Mouse (Mus musculus) embryonic facial prominence, embryonic 15.5 days (tissue): ENCODE results near the gene Stoml3. TPM values are rescaled to one million over a fixed set of nuclear protein-coding genes. Genes with fewer than 3 reads are reported as not detected.

ENCODE experiments used
- ATAC-seq: fragments of 200-750 bp; cut with Nextera tagmentation; 2 replicates; pipeline ENCODE4 v1.8.0; 2017; ENCODE audit warnings: low read depth, moderate TSS enrichment; ENCODE audit not compliant: insufficient number of reproducible peaks, low FRiP score, low TSS enrichment
- H3K27ac ChIP-seq: fragments of 300-500 bp; sonication (generic); replicated peaks from 2 replicates; pipeline ENCODE4 v1.5.1; 2015; ENCODE audit warnings: mild to moderate bottlenecking, inconsistent platforms
- H3K27me3 ChIP-seq: fragments of 300-500 bp; sonication (generic); 2 replicates; pipeline ENCODE4 v1.6.1; 2015; ENCODE audit warnings: inconsistent platforms
- H3K36me3 ChIP-seq: fragments of 300-500 bp; sonication (generic); 2 replicates; pipeline ENCODE4 v1.6.1; 2015; ENCODE audit warnings: mild to moderate bottlenecking, inconsistent platforms
- H3K4me1 ChIP-seq: fragments of 300-500 bp; sonication (generic); 2 replicates; pipeline ENCODE4 v1.6.1; 2015; ENCODE audit warnings: inconsistent platforms
- H3K4me2 ChIP-seq: fragments of 300-500 bp; sonication (generic); replicated peaks from 2 replicates; pipeline ENCODE4 v1.6.1; 2015; ENCODE audit warnings: mild to moderate bottlenecking, inconsistent platforms
- H3K4me3 ChIP-seq: fragments of 300-500 bp; sonication (generic); replicated peaks from 2 replicates; pipeline ENCODE4 v1.5.1; 2015; ENCODE audit warnings: mild to moderate bottlenecking, inconsistent platforms
- H3K9ac ChIP-seq: fragments of 300-500 bp; sonication (generic); 2 replicates; pipeline ENCODE4 v1.6.1; 2015; ENCODE audit warnings: inconsistent platforms
- H3K9me3 ChIP-seq: fragments of 300-500 bp; sonication (generic); replicated peaks from 2 replicates; pipeline ENCODE4 v1.6.1; 2016; ENCODE audit warnings: inconsistent platforms
- WGBS: fragments of 180-500 bp; shearing (Covaris S2); methylation state at CpG from one replicate; pipeline ENCODE4 v1.1.7; 2015; 5-methylcytosine and 5-hydroxymethylcytosine counted together
- polyA plus RNA-seq: library from polyadenylated mRNA; unstranded; fragments of >200 nt; fragmentation: Nextera tagmentation; extraction: Ambion mirVana; gene quantifications from 2 replicates; pipeline ENCODE4 v1.2.1, GENCODE M21; 2015

Gene Stoml3
- polyA plus RNA-seq, 1 experiment from 2014 or later = 5.7 TPM

DNA sequence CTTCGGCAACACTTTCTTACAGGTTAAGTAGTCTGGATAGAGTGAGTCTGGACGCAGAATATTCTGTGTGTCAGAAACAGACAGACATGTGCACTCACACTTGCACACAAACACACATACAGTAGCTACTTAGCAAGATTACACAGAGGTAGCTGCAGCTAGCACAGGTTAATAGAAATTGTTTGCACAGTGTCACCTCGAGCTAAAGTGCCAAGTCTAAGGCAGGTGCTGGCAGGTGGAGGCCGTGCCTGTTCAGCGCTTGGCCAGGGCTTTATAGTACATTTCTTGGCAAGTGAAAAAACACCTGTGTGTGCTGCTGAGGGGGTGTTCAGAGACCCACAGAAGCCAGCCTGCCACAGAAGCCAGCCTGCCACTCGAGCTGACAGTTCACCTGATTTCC, 41.9 kb downstream of the Stoml3 start:
- Histone ChIP-seq H3K27ac (no peak overlapping the region), H3K4me3 (no peak overlapping the region), H3K4me2 (no peak overlapping the region), H3K36me3 (no peaks in the 10 kb centered on the region), H3K27me3 (no peaks in the 10 kb centered on the region), H3K9ac (no peak overlapping the region), H3K9me3 (no peaks in the 10 kb centered on the region), H3K4me1 (no peaks in the 10 kb centered on the region)
- ATAC-seq = no peak
- 72% methylated on average over 6 of the region's 6 CpGs for whole genome bisulfite sequencing

DNA sequence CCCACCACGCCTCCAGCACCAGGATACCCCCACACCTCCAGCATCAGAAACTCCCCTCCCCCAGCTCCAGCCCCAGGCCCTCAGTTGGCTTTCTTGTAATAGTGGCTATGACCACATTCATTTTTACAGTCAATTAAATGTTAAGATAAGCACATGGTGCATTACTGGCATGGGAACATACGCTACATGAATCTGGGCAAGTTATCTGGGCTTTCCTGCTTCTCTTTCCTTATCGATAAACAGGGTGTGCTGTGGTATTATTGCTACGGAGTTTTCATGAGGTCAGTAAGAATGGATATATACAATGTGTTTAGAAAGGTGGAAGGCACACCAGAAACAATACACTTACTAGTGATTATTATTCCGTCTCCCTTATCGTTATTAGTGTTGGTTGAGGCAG, 43.6 kb downstream of the Stoml3 start:
- no peaks in the 10 kb centered on the region for H3K27me3 ChIP-seq
- H3K4me2 ChIP-seq = no peak overlapping the region
- H3K9ac ChIP-seq = no peak overlapping the region
- H3K4me3 ChIP-seq = no peak overlapping the region
- ATAC-seq = no peak
- H3K4me1 ChIP-seq = no peaks in the 10 kb centered on the region
- no peaks in the 10 kb centered on the region for H3K36me3 ChIP-seq
- 83% methylated on average over 6 of the region's 6 CpGs for WGBS
- H3K27ac ChIP-seq = no peak overlapping the region
- H3K9me3 ChIP-seq = no peaks in the 10 kb centered on the region

DNA sequence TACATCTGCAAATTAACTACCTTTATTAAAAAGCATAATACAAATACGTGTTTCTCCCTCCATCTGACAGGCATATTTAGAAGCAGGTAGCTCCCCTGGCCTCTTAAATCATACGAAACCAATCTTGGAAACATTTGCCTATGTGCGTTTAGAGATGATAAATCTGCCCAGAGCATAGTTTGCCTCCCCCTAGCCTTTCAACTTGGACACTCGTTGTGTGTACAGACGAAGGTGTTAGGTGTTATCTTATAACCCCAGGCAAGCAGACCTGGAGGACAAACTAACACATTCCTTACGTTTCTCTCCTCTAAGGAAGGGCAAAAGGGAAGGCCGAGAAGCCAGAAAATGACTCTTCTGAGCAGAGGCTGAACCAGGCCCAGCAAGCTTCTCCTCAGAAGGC, 64.2 kb downstream of the Stoml3 start:
- no peaks in the 10 kb centered on the region for H3K27me3 ChIP-seq
- 68% methylated on average over 7 of the region's 7 CpGs for WGBS
- no peak overlapping the region for H3K4me3 ChIP-seq
- 0 out of 2 replicates have a peak, but pooled peaks cover 3% of the 10 kb centered on the region for H3K36me3 ChIP-seq
- ATAC-seq = no peak
- no peak overlapping the region for H3K4me2 ChIP-seq
- no peaks in the 10 kb centered on the region for H3K9me3 ChIP-seq
- H3K9ac ChIP-seq = no peak overlapping the region
- H3K4me1 ChIP-seq = no peaks in the 10 kb centered on the region
- H3K27ac ChIP-seq = no peak overlapping the region

DNA sequence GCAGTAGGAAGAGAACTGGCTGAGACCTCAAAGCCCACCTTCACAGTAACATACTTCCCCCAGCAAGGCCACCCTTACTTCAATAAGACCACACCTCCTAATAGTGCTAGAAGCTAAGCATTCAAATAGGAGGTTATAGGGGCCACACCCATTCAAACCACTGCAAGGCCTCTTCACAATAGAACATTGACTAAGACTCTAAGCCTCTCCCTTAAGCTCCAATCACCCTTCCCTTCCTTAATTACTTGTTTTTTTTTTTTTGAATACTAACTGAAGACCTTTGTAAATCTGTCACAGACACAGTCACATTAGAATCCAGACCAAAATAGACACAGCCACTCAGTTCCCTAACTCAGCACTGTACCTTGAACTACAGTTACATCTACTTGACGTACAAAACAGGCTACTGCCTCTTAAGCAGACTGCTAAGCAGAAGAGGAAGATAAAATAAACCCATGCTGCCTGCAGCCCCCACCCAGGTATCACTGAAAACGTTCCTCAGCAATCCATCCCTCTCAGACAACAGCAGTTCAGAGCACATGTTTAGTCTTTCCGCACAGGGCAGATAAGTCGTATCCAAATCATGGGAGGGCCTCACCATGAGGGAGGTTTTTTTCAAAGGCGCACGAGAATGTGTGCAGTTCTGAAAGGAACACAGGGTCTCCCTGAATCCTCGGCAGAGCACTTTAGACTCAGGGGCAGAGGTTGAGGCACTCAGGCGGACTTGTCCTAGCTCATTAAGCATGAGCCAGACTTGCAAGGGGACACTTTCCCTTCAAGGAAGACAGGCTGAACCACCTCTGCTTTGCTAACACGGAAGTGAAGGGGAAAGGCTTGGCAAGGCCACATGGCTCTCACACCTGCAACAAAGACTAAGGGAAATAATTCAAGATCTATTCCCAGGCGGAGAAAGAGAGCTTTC, 66.8 kb downstream of the Stoml3 start:
- Histone ChIP-seq H3K27ac (no peak overlapping the region), H3K36me3 (no peaks in the 10 kb centered on the region), H3K4me2 (no peak overlapping the region), H3K4me3 (no peak overlapping the region), H3K27me3 (no peaks in the 10 kb centered on the region), H3K9ac (no peak overlapping the region), H3K4me1 (0 out of 2 replicates have a peak, but pooled peaks cover 3% of the 10 kb centered on the region), H3K9me3 (no peaks in the 10 kb centered on the region)
- WGBS = 67% methylated on average over 10 of the region's 10 CpGs
- no peak for ATAC-seq

DNA sequence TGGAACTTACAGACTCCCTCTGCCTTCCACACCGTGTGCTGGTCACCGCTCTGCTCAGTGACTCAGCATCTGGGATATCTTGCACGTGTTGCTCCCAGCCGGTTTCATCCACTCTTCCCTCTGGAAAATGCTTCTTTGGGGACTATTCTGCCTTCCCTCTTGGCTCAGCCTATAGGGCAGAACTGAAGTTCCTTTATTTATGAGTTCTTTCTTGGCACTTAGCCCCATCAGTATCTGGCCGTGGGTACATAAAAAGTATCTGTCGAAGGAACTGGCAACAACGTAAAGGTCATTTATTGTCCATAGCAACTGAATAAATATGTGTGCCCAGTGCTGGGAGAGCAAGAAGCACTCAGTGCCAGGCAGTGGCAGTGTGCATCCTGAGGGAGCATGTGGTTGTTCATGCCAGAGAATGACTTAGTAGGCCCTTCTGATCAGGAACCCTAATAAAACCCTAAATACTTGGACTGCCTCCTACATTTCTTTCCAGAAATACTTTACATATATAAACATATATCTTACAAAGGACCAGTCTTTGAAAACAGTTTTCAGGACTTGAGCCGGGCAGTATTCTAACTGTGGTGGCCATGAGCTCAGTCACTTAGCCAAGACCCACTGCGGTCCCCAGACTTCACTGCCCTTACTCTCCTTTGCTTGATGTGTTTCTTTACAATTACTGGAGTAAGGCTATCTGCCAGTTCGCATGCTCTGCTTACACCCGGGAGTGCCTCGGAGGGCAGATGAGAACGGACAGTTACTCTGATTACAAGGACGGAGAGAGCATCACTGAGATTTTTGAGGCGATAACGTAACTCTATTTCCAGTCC, 69.1 kb downstream of the Stoml3 start:
- no peak overlapping the region for H3K4me3 ChIP-seq
- no peak overlapping the region for H3K9ac ChIP-seq
- no peak for ATAC-seq
- WGBS = 76% methylated on average over 16 of the region's 16 CpGs
- H3K27ac ChIP-seq = no peak overlapping the region
- no peaks in the 10 kb centered on the region for H3K27me3 ChIP-seq
- no peaks in the 10 kb centered on the region for H3K9me3 ChIP-seq
- no peaks in the 10 kb centered on the region for H3K36me3 ChIP-seq
- H3K4me1 ChIP-seq = 0 out of 2 replicates have a peak, but pooled peaks cover 3% of the 10 kb centered on the region
- H3K4me2 ChIP-seq = no peak overlapping the region

Other genes starting within 250 kb of the Stoml3 start
- 9.2 and 11.1 TPM in 2 replicates for gene Nhlrc3, start 25.3 kb upstream of the Stoml3 start, polyA plus RNA-seq
- 17.4 and 22.7 TPM in 2 replicates for gene Proser1, start 25.0 kb upstream of the Stoml3 start, polyA plus RNA-seq
- 5.8 and 7.1 TPM in 2 replicates for gene Frem2, start 168.7 kb downstream of the Stoml3 start, polyA plus RNA-seq